Mouse (Mus musculus) ZHBTc4 (cell line): ENCODE results near the gene Ankub1.

Experiments used
- DNase-seq: peaks from one replicate; pipeline ENCODE4 v3.0.0-alpha.2; 2011; ENCODE audit warnings: low read depth, low spot score

The Ankub1 gene

GRCm38 (mm10) chr3:57692719-57693118 is at the start of gene Ankub1:
Ankub1 (minus strand) TSS chr3:57692799.
- no peak for DNase-seq

GRCm38 (mm10) chr3:57739830-57740229 is 47.2 kb upstream of the Ankub1 start:
- DNase-seq, result no peak

- peak; percentile 26 for DNase-seq
Measured at GRCm38 (mm10) chr3:57736419-57737095, 44.0 kb upstream of the Ankub1 start.

- DNase-seq, result peak; percentile 98
Measured at GRCm38 (mm10) chr3:57735511-57736370, 43.1 kb upstream of the Ankub1 start, which contains the start of gene Rnf13. Rnf13 (plus strand) TSS chr3:57736062.

- DNase-seq, result peak; percentile 57
Measured at GRCm38 (mm10) chr3:57732206-57732915, 39.8 kb upstream of the Ankub1 start.

- DNase-seq, result no peak
Measured at GRCm38 (mm10) chr3:57714151-57714550, 21.6 kb upstream of the Ankub1 start.

GRCm38 (mm10) chr3:57696779-57697178 is 4.2 kb upstream of the Ankub1 start:
- DNase-seq, result no peak

- DNase-seq, result no peak
Measured at GRCm38 (mm10) chr3:57696249-57696648, 3.6 kb upstream of the Ankub1 start.

GRCm38 (mm10) chr3:57691772-57692171 is 827 bp downstream of the Ankub1 start:
- DNase-seq, result no peak

GRCm38 (mm10) chr3:57677786-57678185 is 14.8 kb downstream of the Ankub1 start:
- no peak for DNase-seq

GRCm38 (mm10) chr3:57674075-57674474 is 18.5 kb downstream of the Ankub1 start:
- DNase-seq, result no peak

- no peak for DNase-seq
Measured at GRCm38 (mm10) chr3:57673586-57673985, 19.0 kb downstream of the Ankub1 start.

GRCm38 (mm10) chr3:57667054-57667723 is 25.4 kb downstream of the Ankub1 start:
- peak; percentile 87 for DNase-seq

- no peak for DNase-seq
Measured at GRCm38 (mm10) chr3:57665880-57666279, 26.7 kb downstream of the Ankub1 start.

- peak; percentile 30 for DNase-seq
Measured at GRCm38 (mm10) chr3:57664682-57665081, 27.9 kb downstream of the Ankub1 start.

GRCm38 (mm10) chr3:57663731-57664130 is 28.9 kb downstream of the Ankub1 start:
- peak; percentile 74 for DNase-seq

GRCm38 (mm10) chr3:57658608-57659007 is 34.0 kb downstream of the Ankub1 start:
- no peak for DNase-seq

GRCm38 (mm10) chr3:57653646-57654045 is 39.0 kb downstream of the Ankub1 start:
- DNase-seq, result no peak

GRCm38 (mm10) chr3:57652485-57652884 is 40.1 kb downstream of the Ankub1 start:
- DNase-seq, result no peak

- no peak for DNase-seq
Measured at GRCm38 (mm10) chr3:57651865-57652259, 40.7 kb downstream of the Ankub1 start.

- peak; percentile 94 for DNase-seq
Measured at GRCm38 (mm10) chr3:57651231-57651864, 41.3 kb downstream of the Ankub1 start, which contains the start of gene Commd2. Commd2 (minus strand) TSS chr3:57651715.
